Mouse (Mus musculus): ENCODE measurements around the gene Rpgrip1.

Gene Rpgrip1

GRCm38 (mm10) chr14:52197156-52197878 lies 86.8 kb downstream of the Rpgrip1 start, which contains the start of gene Supt16:
Gene Supt16, minus strand, starts transcription at chr14:52197416.
- peak; percentile 65 for DNase-seq (ENCODE audit: low spot score)

- no peak for DNase-seq (ENCODE audit: low spot score)
Observed at GRCm38 (mm10) chr14:52198141-52198540, 87.6 kb downstream of the Rpgrip1 start.

GRCm38 (mm10) chr14:52199412-52199811 lies 88.9 kb downstream of the Rpgrip1 start:
- no peak for DNase-seq (ENCODE audit: low spot score)
